Mouse (Mus musculus) limb, embryonic 15.5 days (tissue): Measurements from ENCODE around the gene Phkb. TPM values are rescaled to one million over a fixed set of nuclear protein-coding genes. Genes with fewer than 3 reads are reported as not detected.

Source experiments
- ATAC-seq: fragments of 200-750 bp; cut with Nextera tagmentation; 2 replicates; pipeline ENCODE4 v1.8.0; 2017; ENCODE audit warnings: low read depth, moderate TSS enrichment; ENCODE audit not compliant: insufficient number of reproducible peaks, low FRiP score, low TSS enrichment
- H3K27ac ChIP-seq: fragments of 300-500 bp; sonication (generic); 2 replicates; pipeline ENCODE4 v1.5.1; 2015; ENCODE audit warnings: moderate library complexity, mild to moderate bottlenecking, inconsistent platforms
- H3K27me3 ChIP-seq: fragments of 300-500 bp; sonication (generic); 2 replicates; pipeline ENCODE4 v1.6.1; 2015; ENCODE audit warnings: inconsistent platforms
- H3K36me3 ChIP-seq: fragments of 300-500 bp; sonication (generic); 2 replicates; pipeline ENCODE4 v1.6.1; 2015; ENCODE audit warnings: inconsistent platforms
- H3K4me1 ChIP-seq: fragments of 300-500 bp; sonication (generic); 2 replicates; pipeline ENCODE4 v1.6.1; 2015; ENCODE audit warnings: inconsistent platforms
- H3K4me2 ChIP-seq: fragments of 300-500 bp; sonication (generic); 2 replicates; pipeline ENCODE4 v1.6.1; 2015; ENCODE audit warnings: mild to moderate bottlenecking, inconsistent platforms
- H3K4me3 ChIP-seq: fragments of 300-500 bp; sonication (generic); 2 replicates; pipeline ENCODE4 v1.5.1; 2015; ENCODE audit warnings: mild to moderate bottlenecking, inconsistent platforms
- H3K9ac ChIP-seq: fragments of 300-500 bp; sonication (generic); 2 replicates; pipeline ENCODE4 v1.6.1; 2015; ENCODE audit warnings: inconsistent platforms
- H3K9me3 ChIP-seq: fragments of 300-500 bp; sonication (generic); 2 replicates; pipeline ENCODE4 v1.6.1; 2016; ENCODE audit warnings: inconsistent platforms
- WGBS: fragments of 180-500 bp; shearing (Covaris S2); methylation state at CpG from one replicate; pipeline ENCODE4 v1.1.7; 2015; 5-methylcytosine and 5-hydroxymethylcytosine counted together
- polyA plus RNA-seq: library from polyadenylated mRNA; unstranded; fragments of >200 nt; fragmentation: Nextera tagmentation; extraction: Ambion mirVana; gene quantifications from 2 replicates; pipeline ENCODE4 v1.2.1, GENCODE M21; 2015

The Phkb gene
- polyA plus RNA-seq, 1 experiment from 2014 or later, result 50.1 TPM

DNA sequence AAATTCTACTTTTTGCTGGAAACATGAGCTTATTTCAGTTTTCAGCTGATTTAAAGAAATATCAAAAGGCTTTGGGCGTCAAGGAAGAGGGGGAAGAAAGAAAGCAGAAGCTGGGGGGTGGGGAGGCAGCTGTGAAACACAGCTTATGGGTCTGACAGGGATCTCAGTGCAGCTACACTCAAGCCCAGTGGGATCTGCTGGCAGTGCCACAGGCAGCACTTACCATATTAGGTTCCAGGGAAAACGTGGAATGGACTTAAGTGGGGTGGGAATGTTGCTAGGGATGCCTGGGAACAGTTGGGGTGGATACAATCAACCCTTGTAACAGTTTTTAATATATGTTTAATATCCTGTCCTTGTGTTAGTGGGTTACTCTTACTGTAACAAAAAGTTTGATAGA, 201.3 kb downstream of the Phkb start:
- Histone ChIP-seq H3K36me3 (peaks cover 4% of the 10 kb centered on the region; the same call in 1 of the 2 replicates), H3K27ac (0 out of 2 replicates have a peak overlapping the region, but pooled peaks have one; percentile 38), H3K4me1 (no peaks in the 10 kb centered on the region), H3K4me3 (no peak overlapping the region), H3K4me2 (no peak overlapping the region), H3K27me3 (no peaks in the 10 kb centered on the region), H3K9ac (no peak overlapping the region), H3K9me3 (no peaks in the 10 kb centered on the region)
- 23% methylated on average over 2 of the region's 2 CpGs for WGBS
- no peak for ATAC-seq

DNA sequence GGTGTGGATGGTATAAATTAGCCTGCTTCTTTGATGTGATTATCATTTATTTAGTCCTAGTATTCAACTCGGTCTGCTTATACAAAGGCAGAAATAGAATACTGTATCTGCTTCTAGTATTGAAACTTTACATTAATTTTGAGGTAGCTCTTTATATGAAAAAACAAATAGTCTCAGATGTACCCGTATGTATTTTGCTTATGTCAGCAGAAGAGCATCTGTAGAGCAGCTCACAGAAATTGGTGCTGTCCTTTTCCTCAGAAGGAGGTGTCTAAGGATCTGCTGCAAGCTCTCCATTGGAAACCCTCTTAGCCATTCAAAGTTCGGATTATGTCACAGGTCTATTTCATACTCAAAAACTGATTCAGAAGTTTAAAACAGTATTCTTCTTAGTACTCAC, 210.1 kb downstream of the Phkb start:
- Histone ChIP-seq H3K27me3 (no peaks in the 10 kb centered on the region), H3K4me2 (no peak overlapping the region), H3K36me3 (0 out of 2 replicates have a peak, but pooled peaks cover 4% of the 10 kb centered on the region), H3K9ac (no peak overlapping the region), H3K4me3 (no peak overlapping the region), H3K27ac (no peak overlapping the region), H3K9me3 (no peaks in the 10 kb centered on the region), H3K4me1 (no peaks in the 10 kb centered on the region)
- ATAC-seq, result no peak
- 84% methylated on average over 3 of the region's 3 CpGs for WGBS

DNA sequence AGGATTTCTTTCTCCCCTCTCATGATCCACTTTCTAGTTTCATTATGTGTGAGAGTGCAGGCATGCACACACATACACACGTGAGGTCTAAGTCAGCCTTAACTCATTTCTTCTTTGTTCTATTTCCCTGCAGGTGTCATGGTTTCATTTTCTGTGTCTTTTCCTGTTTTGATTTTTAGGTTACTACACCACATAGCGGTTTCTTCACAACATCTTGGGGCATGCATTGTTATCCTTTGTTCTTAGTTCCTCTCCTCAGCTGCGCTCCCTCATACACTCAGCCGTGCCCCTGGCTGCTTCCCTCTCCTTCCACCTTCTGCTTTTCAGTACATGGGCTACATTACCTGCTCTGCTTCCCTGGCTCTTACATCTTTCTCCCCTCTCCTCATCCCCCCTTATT, 211.2 kb downstream of the Phkb start:
- Histone ChIP-seq H3K9me3 (no peaks in the 10 kb centered on the region), H3K36me3 (peaks cover 10% of the 10 kb centered on the region), H3K9ac (no peak overlapping the region), H3K4me1 (no peaks in the 10 kb centered on the region), H3K27me3 (no peaks in the 10 kb centered on the region), H3K27ac (no peak overlapping the region), H3K4me3 (no peak overlapping the region), H3K4me2 (no peak overlapping the region)
- ATAC-seq, result no peak
- 81% methylated on average over 4 of the region's 4 CpGs for WGBS

DNA sequence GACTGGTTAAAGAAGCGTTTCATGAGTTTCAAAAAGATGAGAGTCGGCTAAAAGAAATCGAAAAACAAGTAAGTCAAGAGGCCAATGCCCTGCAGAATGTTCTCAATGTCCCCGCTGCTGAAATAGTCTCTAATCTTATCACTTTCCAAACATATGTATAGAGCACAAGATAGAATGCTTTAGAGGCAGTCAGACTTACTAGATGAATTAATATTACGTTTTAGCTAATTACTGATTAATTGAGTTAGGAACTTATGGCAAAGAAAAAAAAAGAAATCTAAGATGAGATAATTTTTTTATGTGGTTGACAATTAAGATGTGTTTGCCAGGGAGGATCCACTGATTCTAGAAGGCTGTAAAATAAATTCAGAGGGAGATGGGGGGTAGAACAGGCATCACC, 217.9 kb downstream of the Phkb start:
- Histone ChIP-seq H3K27ac (no peak overlapping the region), H3K9ac (no peak overlapping the region), H3K4me3 (no peak overlapping the region), H3K4me2 (no peak overlapping the region), H3K4me1 (no peaks in the 10 kb centered on the region), H3K9me3 (no peaks in the 10 kb centered on the region), H3K27me3 (no peaks in the 10 kb centered on the region), H3K36me3 (peaks cover 29% of the 10 kb centered on the region)
- ATAC-seq, result no peak
- 89% methylated on average over 5 of the region's 5 CpGs for WGBS

DNA sequence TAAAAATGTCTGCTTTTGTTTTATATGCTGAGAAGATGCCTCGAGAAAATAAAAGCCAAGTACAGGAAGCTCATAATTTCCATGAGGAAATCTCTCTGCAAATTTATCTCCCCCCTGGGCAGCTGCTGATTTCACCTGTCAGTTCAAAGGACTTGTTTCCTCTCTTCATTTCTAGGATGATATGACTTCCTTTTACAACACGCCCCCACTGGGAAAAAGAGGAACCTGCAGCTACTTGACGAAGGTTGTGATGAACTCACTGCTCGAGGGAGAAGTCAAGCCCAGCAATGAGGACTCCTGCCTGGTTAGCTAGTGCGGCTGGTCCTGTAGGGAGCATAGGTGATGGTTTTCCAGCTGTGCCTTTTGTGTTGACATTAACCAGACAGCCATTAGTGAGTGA, 218.4 kb downstream of the Phkb start:
- H3K4me1 ChIP-seq, result no peaks in the 10 kb centered on the region
- H3K27me3 ChIP-seq, result no peaks in the 10 kb centered on the region
- no peak overlapping the region for H3K27ac ChIP-seq
- WGBS, result 50% methylated on average over 5 of the region's 5 CpGs
- no peak overlapping the region for H3K9ac ChIP-seq
- H3K4me2 ChIP-seq, result no peak overlapping the region
- no peak overlapping the region for H3K4me3 ChIP-seq
- no peaks in the 10 kb centered on the region for H3K9me3 ChIP-seq
- ATAC-seq, result no peak
- peaks cover 29% of the 10 kb centered on the region for H3K36me3 ChIP-seq

DNA sequence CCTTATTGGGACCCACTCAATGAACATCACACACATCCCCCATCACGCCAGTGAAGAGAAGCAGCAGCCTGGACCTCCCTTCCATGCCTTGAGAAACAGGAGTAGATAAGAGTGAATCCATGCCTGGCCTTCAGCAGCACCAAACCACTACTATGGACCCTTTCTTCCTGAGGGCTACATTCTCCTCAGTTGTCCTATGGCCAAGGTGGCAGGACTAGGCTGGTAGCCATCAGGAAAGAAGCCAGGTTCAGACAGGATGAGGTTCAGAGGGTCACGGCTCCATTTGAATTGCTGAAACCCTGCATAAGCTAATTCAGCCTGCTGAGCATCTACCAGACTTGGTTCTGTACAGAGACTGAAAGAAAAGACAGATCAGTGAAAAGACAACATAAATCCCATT, 222.7 kb downstream of the Phkb start:
- Histone ChIP-seq H3K36me3 (peaks cover 14% of the 10 kb centered on the region; the same call in 1 of the 2 replicates), H3K4me3 (no peak overlapping the region), H3K4me1 (no peaks in the 10 kb centered on the region), H3K9ac (no peak overlapping the region), H3K27ac (no peak overlapping the region), H3K4me2 (no peak overlapping the region), H3K9me3 (no peaks in the 10 kb centered on the region), H3K27me3 (no peaks in the 10 kb centered on the region)
- WGBS, result 86% methylated on average over 2 of the region's 2 CpGs
- ATAC-seq, result no peak

DNA sequence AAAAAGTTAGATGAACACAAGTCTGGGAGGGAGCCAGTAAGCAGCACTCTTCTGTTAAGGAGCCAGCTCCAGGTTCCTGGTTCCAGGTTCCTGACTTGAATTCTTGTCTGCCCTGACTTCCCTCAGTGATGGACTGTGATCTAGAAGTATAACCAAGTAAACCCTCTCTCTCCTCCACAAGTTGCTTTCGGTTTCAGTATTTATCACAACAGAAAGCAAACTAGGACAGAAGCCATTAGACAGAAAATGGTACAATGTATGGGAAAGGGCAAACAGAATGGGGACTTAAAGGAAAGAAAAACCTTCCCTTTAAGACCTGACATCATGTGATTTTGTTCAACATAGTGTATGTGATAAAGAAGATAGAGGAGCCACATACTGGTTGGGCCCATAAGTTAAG, 238.7 kb downstream of the Phkb start:
- H3K27ac ChIP-seq, result no peak overlapping the region
- no peaks in the 10 kb centered on the region for H3K4me1 ChIP-seq
- H3K9me3 ChIP-seq, result no peaks in the 10 kb centered on the region
- no peak overlapping the region for H3K4me2 ChIP-seq
- no peak for ATAC-seq
- H3K36me3 ChIP-seq, result no peaks in the 10 kb centered on the region
- no peaks in the 10 kb centered on the region for H3K27me3 ChIP-seq
- no peak overlapping the region for H3K4me3 ChIP-seq
- H3K9ac ChIP-seq, result no peak overlapping the region
- 98% methylated on average over 1 of the region's 1 CpGs for WGBS

DNA sequence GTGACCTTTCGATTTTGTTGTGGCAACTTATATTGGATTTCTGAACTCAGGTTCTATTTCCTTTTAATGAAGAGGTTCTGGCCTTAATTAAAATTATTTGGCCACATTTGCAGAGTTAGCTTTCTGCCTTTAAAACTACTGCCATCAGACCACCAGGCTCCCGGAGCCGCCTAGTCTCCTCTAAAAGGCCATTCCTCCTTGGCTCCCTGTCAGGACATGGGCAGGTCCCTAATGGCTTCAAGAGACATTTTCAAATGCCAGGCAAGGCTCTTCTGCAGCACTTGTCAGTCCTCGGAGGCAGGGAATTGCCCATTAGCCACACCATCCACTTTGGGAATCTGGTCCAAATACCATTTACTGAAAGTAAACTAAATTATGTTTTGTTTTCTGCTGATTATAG, 242.6 kb downstream of the Phkb start:
- WGBS, result 41% methylated on average over 4 of the region's 4 CpGs
- Histone ChIP-seq H3K9me3 (no peaks in the 10 kb centered on the region), H3K4me2 (no peak overlapping the region), H3K9ac (no peak overlapping the region), H3K4me3 (no peak overlapping the region), H3K36me3 (no peaks in the 10 kb centered on the region), H3K27me3 (no peaks in the 10 kb centered on the region), H3K27ac (no peak overlapping the region), H3K4me1 (no peaks in the 10 kb centered on the region)
- no peak for ATAC-seq

DNA sequence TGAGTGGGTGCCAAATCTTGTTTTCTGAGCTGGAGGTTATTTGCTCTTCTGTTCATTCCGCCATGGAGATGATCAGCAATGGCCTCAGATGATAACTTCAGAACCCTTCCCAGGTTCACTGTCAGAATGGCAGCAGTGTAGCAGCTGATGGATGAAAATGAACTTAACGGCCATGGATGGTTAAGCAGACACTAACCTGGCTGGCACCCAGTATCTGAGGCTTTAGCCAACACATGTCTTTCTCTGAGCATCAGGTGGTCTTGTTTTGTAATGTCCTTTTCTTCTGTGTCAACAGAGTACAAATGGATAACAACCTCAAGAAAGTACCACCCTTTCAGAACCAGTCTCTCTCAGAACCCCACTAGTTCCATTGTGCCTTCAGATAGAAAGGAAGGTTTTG, 246.0 kb downstream of the Phkb start:
- WGBS, result 88% methylated on average over 2 of the region's 2 CpGs
- Histone ChIP-seq H3K9ac (no peak overlapping the region), H3K27me3 (no peaks in the 10 kb centered on the region), H3K27ac (no peak overlapping the region), H3K4me1 (no peaks in the 10 kb centered on the region), H3K36me3 (no peaks in the 10 kb centered on the region), H3K4me2 (no peak overlapping the region), H3K9me3 (no peaks in the 10 kb centered on the region), H3K4me3 (no peak overlapping the region)
- no peak for ATAC-seq

DNA sequence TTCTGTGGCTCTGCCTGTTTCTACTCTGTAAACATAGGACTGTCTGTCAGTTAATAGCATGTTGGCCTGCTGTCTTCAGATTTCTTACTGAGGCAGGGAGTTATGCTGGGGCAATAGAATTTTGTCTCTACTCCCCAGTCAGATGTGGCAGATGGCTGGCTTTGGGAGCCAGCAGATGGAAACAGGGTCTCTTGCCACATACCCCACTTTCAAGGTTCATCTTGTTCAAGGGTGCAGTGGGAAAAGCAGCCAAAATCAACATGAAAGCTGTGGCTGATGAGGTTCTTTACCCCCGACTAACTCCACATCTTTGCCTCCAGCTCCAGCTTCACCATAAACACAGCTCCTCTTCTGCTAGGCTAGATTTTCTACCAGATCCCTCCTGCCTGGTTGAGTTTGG, 246.7 kb downstream of the Phkb start:
- H3K36me3 ChIP-seq, result no peaks in the 10 kb centered on the region
- no peak overlapping the region for H3K27ac ChIP-seq
- no peak overlapping the region for H3K4me3 ChIP-seq
- no peaks in the 10 kb centered on the region for H3K9me3 ChIP-seq
- ATAC-seq, result no peak
- no peak overlapping the region for H3K4me2 ChIP-seq
- 52% methylated on average over 1 of the region's 1 CpGs for WGBS
- H3K27me3 ChIP-seq, result no peaks in the 10 kb centered on the region
- no peaks in the 10 kb centered on the region for H3K4me1 ChIP-seq
- H3K9ac ChIP-seq, result no peak overlapping the region

DNA sequence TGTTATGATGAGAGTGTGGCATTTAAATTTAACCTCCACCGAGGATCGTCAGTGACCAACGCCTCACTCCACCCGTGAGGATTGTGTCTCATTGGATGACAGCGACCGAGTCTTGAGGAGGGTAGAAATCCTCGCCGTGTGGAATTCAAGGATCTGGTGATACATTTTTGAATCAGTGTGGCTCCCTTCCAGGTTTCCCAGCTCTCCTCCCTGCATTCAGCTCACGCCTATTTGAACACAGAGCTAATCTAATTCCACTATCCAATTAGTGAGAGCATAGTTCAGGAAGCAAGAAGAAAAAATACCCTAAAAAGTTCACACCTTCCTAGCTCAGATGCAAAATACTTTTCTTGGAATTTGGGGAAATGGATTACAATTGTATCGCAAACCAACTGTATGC, 249.9 kb downstream of the Phkb start:
- Histone ChIP-seq H3K27me3 (no peaks in the 10 kb centered on the region), H3K9ac (no peak overlapping the region), H3K4me1 (no peaks in the 10 kb centered on the region), H3K36me3 (no peaks in the 10 kb centered on the region), H3K27ac (no peak overlapping the region), H3K4me3 (no peak overlapping the region), H3K4me2 (no peak overlapping the region), H3K9me3 (no peaks in the 10 kb centered on the region)
- ATAC-seq, result no peak
- 86% methylated on average over 10 of the region's 10 CpGs for WGBS
